In the genomic region with DNA sequence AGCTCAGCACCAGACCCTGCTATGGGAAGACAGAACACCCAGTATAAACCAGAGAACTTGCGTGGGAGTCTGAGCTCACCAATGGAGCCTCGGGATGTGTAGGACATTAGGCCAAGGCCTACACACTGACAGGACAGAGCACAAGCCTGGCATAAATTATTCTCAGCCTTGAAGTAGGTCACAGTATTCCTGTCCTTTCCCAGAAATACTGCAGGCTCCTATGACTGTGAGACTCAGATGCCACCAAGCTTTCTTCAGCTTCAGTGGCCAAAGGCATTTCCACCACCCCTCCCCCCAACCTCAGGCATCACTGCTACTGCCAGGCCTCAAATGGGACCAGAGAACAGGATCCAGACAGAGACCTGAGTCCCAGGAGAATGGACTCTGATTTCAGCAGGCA, we compare ENCODE assay signal across 16 mouse cellular contexts. TPM values are rescaled to one million over a fixed set of nuclear protein-coding genes. Genes with fewer than 3 reads are reported as not detected.
DNase-seq lines count a peak whose midpoint lies in the region; ATAC-seq and TF ChIP-seq lines count a peak whose summit lies in the region.
"Had no signal": no experiment of that assay in that cellular context is flagged by ENCODE, and none has a peak within 500 bp of the region (broad histone marks: within the 10 kb centered on the region; RNA-seq: fewer than 3 reads in every experiment).

No protein-coding gene starts in this region.

- no peaks in the 10 kb centered on the region for H3K9me3 ChIP-seq in forebrain, embryonic 13.5 days (replicated peaks)
- H3K9me3 ChIP-seq in forebrain, embryonic 10.5 days = no peaks in the 10 kb centered on the region
- no peaks in the 10 kb centered on the region for H3K9me3 ChIP-seq in kidney, embryonic 16.5 days (ENCODE audit: low read length)

- H3K27me3 ChIP-seq in forebrain, embryonic 13.5 days = no peaks in the 10 kb centered on the region
- no peaks in the 10 kb centered on the region for H3K27me3 ChIP-seq in forebrain, embryonic 10.5 days (ENCODE audit: poor library complexity, severe bottlenecking)
- no peaks in the 10 kb centered on the region for H3K27me3 ChIP-seq in kidney, embryonic 16.5 days (ENCODE audit: insufficient read depth, low read length)

- H3K27ac ChIP-seq in forebrain, embryonic 13.5 days = no peak overlapping the region
- H3K27ac ChIP-seq in forebrain, embryonic 10.5 days = no peak overlapping the region
- H3K27ac ChIP-seq in layer of hippocampus, adult 2 months = peak overlapping the region; percentile 70
- H3K27ac ChIP-seq in kidney, embryonic 16.5 days (ENCODE audit: low read length) = no peak overlapping the region
- H3K27ac ChIP-seq: heart, adult 2 months; hindbrain, embryonic 14.5 days; liver, embryonic 14.5 days had no signal

- H3K9ac ChIP-seq in forebrain, embryonic 13.5 days = no peak overlapping the region
- H3K9ac ChIP-seq in kidney, embryonic 16.5 days (replicated peaks; ENCODE audit: low read length) = no peak overlapping the region
- H3K9ac ChIP-seq: hindbrain, embryonic 14.5 days; liver, embryonic 14.5 days had no signal

- TF ChIP-seq CTCF in layer of hippocampus, adult 2 months (conservative IDR thresholded peaks at IDR 0.05) = no peak

- DNase-seq in forebrain, embryonic 10.5 days (ENCODE audit: extremely low spot score, low spot score) = no peak
- DNase-seq in layer of hippocampus, adult 2 months (ENCODE audit: low spot score in 2 of 2) = no peak
- DNase-seq in layer of hippocampus, postnatal 36 days = no peak
- DNase-seq in adrenal gland, postnatal 36 days = peak; percentile 23 to 40
- no peak for DNase-seq in thymus, postnatal 4 days
- DNase-seq in neural tube, embryonic 10.5 days (ENCODE audit: extremely low spot score, low spot score) = no peak
- DNase-seq: heart, adult 2 months; heart, postnatal 10 days; lung, postnatal 10 days; right cerebral cortex, postnatal 14 days had no signal

- ATAC-seq in forebrain, embryonic 13.5 days = 0 out of 2 replicates have a peak, but pooled peaks have one; percentile 30
- ATAC-seq in kidney, embryonic 16.5 days (ENCODE audit: low FRiP score, low TSS enrichment) = peak; percentile 63
- ATAC-seq: CD4-positive, CD25-positive, alpha-beta regulatory T cell, adult 4 months had no signal

- no peak overlapping the region for H3K4me3 ChIP-seq in forebrain, embryonic 13.5 days
- H3K4me3 ChIP-seq in forebrain, embryonic 10.5 days = no peak overlapping the region
- no peak overlapping the region for H3K4me3 ChIP-seq in layer of hippocampus, adult 2 months
- H3K4me3 ChIP-seq in kidney, embryonic 16.5 days (ENCODE audit: low read length) = no peak overlapping the region
- H3K4me3 ChIP-seq: heart, adult 2 months had no signal

- 83% methylated on average over 2 of the region's 2 CpGs for WGBS in forebrain, embryonic 13.5 days
- WGBS in forebrain, embryonic 10.5 days = 89% methylated on average over 2 of the region's 2 CpGs
- WGBS in kidney, embryonic 16.5 days = 54% methylated on average over 2 of the region's 2 CpGs

- H3K4me1 ChIP-seq in forebrain, embryonic 13.5 days = no peaks in the 10 kb centered on the region
- peaks cover 9% of the 10 kb centered on the region for H3K4me1 ChIP-seq in forebrain, embryonic 10.5 days
- H3K4me1 ChIP-seq in kidney, embryonic 16.5 days (ENCODE audit: insufficient read depth, low read length) = no peaks in the 10 kb centered on the region

- H3K4me2 ChIP-seq in forebrain, embryonic 13.5 days = no peak overlapping the region
- no peak overlapping the region for H3K4me2 ChIP-seq in kidney, embryonic 16.5 days (replicated peaks; ENCODE audit: low read depth, low read length)
- H3K4me2 ChIP-seq: hindbrain, embryonic 14.5 days had no signal

- no peaks in the 10 kb centered on the region for H3K36me3 ChIP-seq in forebrain, embryonic 13.5 days (ENCODE audit: poor library complexity, severe bottlenecking)
- no peaks in the 10 kb centered on the region for H3K36me3 ChIP-seq in forebrain, embryonic 10.5 days (replicated peaks)
- H3K36me3 ChIP-seq in kidney, embryonic 16.5 days (ENCODE audit: insufficient read depth, low read length) = no peaks in the 10 kb centered on the region

RNA-seq across cellular contexts. Expression of a gene that starts 54.7 kb away (rescaled TPM):
- 5.9 TPM in 2 replicates for polyA plus RNA-seq in forebrain, embryonic 13.5 days (2015; fragmentation: Nextera tagmentation; extraction: Ambion mirVana)
- 0.64 and 0.81 TPM in 2 replicates for polyA plus RNA-seq in forebrain, embryonic 10.5 days (2016; fragmentation: Nextera tagmentation; extraction: Ambion mirVana)
- 100 to 1,000 TPM; 144 to 153 TPM for total RNA-seq in layer of hippocampus, adult 2 months (2021)
- 100 to 1,000 TPM; 153 to 161 TPM for total RNA-seq in layer of hippocampus, postnatal 36 days (2021)
- 10 to 100 TPM; 13.0 to 23.8 TPM for total RNA-seq in adrenal gland, postnatal 36 days (2021)
- polyA plus RNA-seq in kidney, embryonic 16.5 days (2015; fragmentation: Nextera tagmentation; extraction: Ambion mirVana) = 16.4 and 17.8 TPM in 2 replicates
- total RNA-seq: MEL had no signal
- polyA plus RNA-seq: CD4-positive, CD25-positive, alpha-beta regulatory T cell, adult 4 months had no signal

Comparison
In these comparisons a context has a peak if more than half of its experiments do, and no peak if none do; other contexts are left out.
1. DNase-seq: peak in adrenal gland, postnatal 36 days (2 of 2); none in forebrain, embryonic 10.5 days (single experiment), layer of hippocampus, adult 2 months (0 of 2), layer of hippocampus, postnatal 36 days (0 of 2), thymus, postnatal 4 days (single experiment) and neural tube, embryonic 10.5 days (single experiment).
2. RNA of a gene that starts 54.7 kb away (total RNA-seq): 153 to 161 TPM in layer of hippocampus, postnatal 36 days and 144 to 153 TPM in layer of hippocampus, adult 2 months; 13.0 to 23.8 TPM in adrenal gland, postnatal 36 days; every median in the first group is over 4 times any median in the second.